Mouse (Mus musculus) liver, embryonic 14.5 days (tissue): Measurements from ENCODE around the gene Insc.

Experiments used
- CTCF ChIP-seq: IDR thresholded peaks from 2 replicates; pipeline ENCODE4 v1.5.1; 2016; ENCODE audit warnings: antibody characterized with exemption, low read depth, control low read depth
- EP300 ChIP-seq: IDR thresholded peaks from 2 replicates; pipeline ENCODE4 v1.6.1; 2016; ENCODE audit warnings: antibody characterized with exemption, low read depth

DNA sequence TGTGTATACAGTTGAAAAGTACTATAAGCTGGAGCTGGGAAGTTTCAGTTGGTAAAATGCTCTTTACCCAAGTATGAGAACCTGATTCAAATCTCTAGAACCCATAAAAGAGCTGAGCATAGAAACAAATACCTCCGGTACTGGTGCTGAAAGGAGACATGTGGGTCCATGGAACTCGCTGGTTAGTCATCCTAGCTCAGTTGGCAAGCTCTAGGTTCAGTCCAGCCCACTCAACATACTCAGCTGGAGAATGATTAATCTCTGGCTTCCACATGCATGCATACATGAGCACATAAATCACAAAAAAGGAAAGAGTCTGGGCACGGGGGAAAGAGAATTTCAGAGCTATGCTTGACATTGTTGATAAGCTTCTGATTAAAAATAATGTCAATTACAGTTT is 93.8 kb downstream of the Insc start:
- no peak for TF ChIP-seq CTCF
- TF ChIP-seq EP300, result no peak
